Mouse (Mus musculus) heart, embryonic 15.5 days (tissue): ENCODE measurements around the gene Pde9a. TPM values are rescaled to one million over a fixed set of nuclear protein-coding genes. Genes with fewer than 3 reads are reported as not detected.

Experiments used
- ATAC-seq: fragments of 200-750 bp; cut with Nextera tagmentation; replicated peaks from 2 replicates; pipeline ENCODE4 v1.8.0; 2017; ENCODE audit warnings: low read depth, moderate TSS enrichment; ENCODE audit not compliant: insufficient number of reproducible peaks, insufficient read depth, low FRiP score
- H3K27ac ChIP-seq: fragments of 300-500 bp; sonication (generic); 2 replicates; pipeline ENCODE4 v1.5.1; 2015; ENCODE audit warnings: mild to moderate bottlenecking, inconsistent platforms
- H3K27me3 ChIP-seq: fragments of 300-500 bp; sonication (generic); 2 replicates; pipeline ENCODE4 v1.6.1; 2015; ENCODE audit warnings: inconsistent platforms
- H3K36me3 ChIP-seq: fragments of 300-500 bp; sonication (generic); 2 replicates; pipeline ENCODE4 v1.6.1; 2015; ENCODE audit warnings: mild to moderate bottlenecking, inconsistent platforms
- H3K4me1 ChIP-seq: fragments of 300-500 bp; sonication (generic); replicated peaks from 2 replicates; pipeline ENCODE4 v1.6.1; 2015; ENCODE audit warnings: inconsistent platforms
- H3K4me2 ChIP-seq: fragments of 300-500 bp; sonication (generic); 2 replicates; pipeline ENCODE4 v1.6.1; 2015; ENCODE audit warnings: inconsistent platforms, mild to moderate bottlenecking, moderate library complexity
- H3K4me3 ChIP-seq: fragments of 300-500 bp; sonication (generic); 2 replicates; pipeline ENCODE4 v1.5.1; 2015; ENCODE audit warnings: mild to moderate bottlenecking, inconsistent platforms
- H3K9ac ChIP-seq: fragments of 300-500 bp; sonication (generic); 2 replicates; pipeline ENCODE4 v1.6.1; 2015; ENCODE audit warnings: mild to moderate bottlenecking, inconsistent platforms
- H3K9me3 ChIP-seq: fragments of 300-500 bp; sonication (generic); replicated peaks from 2 replicates; pipeline ENCODE4 v1.6.1; 2016; ENCODE audit warnings: inconsistent platforms
- WGBS: fragments of 180-500 bp; shearing (Covaris S2); methylation state at CpG from one replicate; pipeline ENCODE4 v1.1.7; 2015; ENCODE audit warnings: mixed read lengths; 5-methylcytosine and 5-hydroxymethylcytosine counted together
- polyA plus RNA-seq: library from polyadenylated mRNA; unstranded; fragments of >200 nt; fragmentation: Nextera tagmentation; extraction: Ambion mirVana; gene quantifications from 2 replicates; pipeline ENCODE4 v1.2.1, GENCODE M21; 2015

Gene Pde9a
- polyA plus RNA-seq, 1 experiment from 2014 or later = 7.4 TPM

DNA sequence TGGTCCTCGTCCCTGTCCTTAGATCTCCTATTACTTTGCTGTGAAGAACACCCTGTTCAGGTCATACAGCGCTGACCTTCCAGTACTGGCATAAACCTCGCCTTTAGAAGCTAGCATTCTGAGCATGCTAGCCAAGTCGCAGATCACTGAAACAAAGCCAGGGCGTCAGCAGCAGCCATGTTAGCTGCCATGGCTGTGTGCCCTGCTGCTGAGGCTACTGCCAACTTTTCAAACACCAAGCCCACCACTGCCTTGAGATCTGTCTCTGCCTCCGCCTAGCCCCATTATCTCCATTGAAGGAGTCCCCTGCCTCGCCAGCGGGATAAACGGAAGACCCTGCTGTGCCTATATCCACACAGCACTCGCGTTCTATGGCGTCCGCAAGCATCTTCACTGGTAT lies 25.4 kb upstream of the Pde9a start:
- Histone ChIP-seq H3K4me3 (no peak overlapping the region), H3K9ac (no peak overlapping the region), H3K4me2 (no peak overlapping the region), H3K4me1 (no peaks in the 10 kb centered on the region), H3K27ac (no peak overlapping the region), H3K36me3 (no peaks in the 10 kb centered on the region), H3K9me3 (no peaks in the 10 kb centered on the region), H3K27me3 (no peaks in the 10 kb centered on the region)
- no peak for ATAC-seq
- 79% methylated on average over 13 of the region's 13 CpGs for WGBS

DNA sequence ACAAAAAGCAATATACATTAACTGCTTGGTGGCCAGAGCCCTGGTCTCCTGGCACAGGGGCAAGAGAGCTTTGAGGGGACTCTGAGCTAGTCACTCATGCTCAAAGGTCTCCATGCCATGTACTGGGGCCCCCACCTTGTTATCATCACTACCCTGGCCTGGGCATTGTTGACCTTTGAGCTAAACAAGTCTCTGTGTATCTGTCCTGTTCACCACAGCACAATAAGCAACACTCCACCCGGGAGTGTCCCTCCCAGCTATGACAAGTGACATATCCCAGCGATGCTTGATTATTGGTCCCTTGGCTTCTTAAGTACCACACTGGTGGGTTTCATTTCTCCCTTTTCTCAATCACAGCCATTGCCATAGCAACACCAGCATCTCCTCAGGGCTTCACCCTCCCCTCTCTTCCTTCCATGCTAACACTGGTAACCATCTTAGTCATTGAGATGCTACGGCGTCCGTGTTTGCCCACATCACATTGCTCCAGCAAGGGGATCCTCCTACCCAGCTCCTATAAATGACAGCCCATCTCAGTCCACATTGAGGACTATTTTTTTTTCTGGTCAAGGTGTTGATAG lies 20.3 kb upstream of the Pde9a start:
- H3K4me1 ChIP-seq = no peaks in the 10 kb centered on the region
- H3K9ac ChIP-seq = no peak overlapping the region
- no peaks in the 10 kb centered on the region for H3K9me3 ChIP-seq
- no peak overlapping the region for H3K4me2 ChIP-seq
- H3K4me3 ChIP-seq = no peak overlapping the region
- no peak for ATAC-seq
- H3K27me3 ChIP-seq = no peaks in the 10 kb centered on the region
- WGBS = 74% methylated on average over 5 of the region's 5 CpGs
- no peak overlapping the region for H3K27ac ChIP-seq
- H3K36me3 ChIP-seq = no peaks in the 10 kb centered on the region

DNA sequence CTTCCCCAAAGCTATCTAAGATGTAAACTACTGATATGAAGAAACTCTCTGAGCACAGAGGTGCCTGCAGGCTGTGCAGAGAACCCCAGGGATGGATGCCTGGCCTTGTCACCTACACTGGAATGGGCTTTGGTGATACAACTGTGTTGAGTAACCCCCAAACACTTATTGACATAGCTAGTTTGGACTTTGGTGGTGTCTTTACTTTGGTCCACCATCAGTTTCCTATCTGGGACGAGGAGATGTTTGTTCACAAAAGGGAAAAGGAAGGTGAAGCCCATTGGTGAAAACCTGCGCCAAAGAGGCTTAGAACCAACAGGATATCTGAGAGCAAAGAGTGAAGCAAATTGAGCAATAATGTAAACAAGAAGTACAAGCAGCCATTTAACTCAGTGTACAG lies 15.8 kb upstream of the Pde9a start:
- no peak overlapping the region for H3K4me3 ChIP-seq
- no peak for ATAC-seq
- no peak overlapping the region for H3K4me2 ChIP-seq
- WGBS = 75% methylated on average over 2 of the region's 2 CpGs
- H3K9me3 ChIP-seq = no peaks in the 10 kb centered on the region
- H3K9ac ChIP-seq = no peak overlapping the region
- H3K27ac ChIP-seq = no peak overlapping the region
- no peaks in the 10 kb centered on the region for H3K36me3 ChIP-seq
- no peaks in the 10 kb centered on the region for H3K4me1 ChIP-seq
- H3K27me3 ChIP-seq = no peaks in the 10 kb centered on the region

DNA sequence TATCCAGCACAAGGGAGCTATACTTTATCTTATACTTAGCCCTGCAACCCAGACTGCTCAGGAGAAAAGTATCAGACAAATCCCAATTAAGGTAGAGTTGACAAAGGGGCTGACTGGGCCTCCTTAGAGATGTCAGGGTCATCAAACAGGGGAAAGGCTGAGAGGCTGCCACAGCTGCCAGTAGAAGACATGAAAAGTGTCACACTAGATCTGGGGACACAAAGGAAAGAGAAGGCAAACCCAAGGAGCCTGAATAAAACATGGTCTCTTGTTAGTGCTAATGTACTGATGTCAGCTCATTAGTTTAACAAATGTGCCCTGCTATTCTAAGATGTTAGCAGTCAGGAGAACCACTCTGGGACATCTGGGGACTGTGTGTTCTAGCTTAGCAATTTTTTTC lies 15.1 kb upstream of the Pde9a start:
- Histone ChIP-seq H3K27ac (no peak overlapping the region), H3K9me3 (no peaks in the 10 kb centered on the region), H3K9ac (no peak overlapping the region), H3K4me2 (no peak overlapping the region), H3K36me3 (no peaks in the 10 kb centered on the region), H3K4me1 (no peaks in the 10 kb centered on the region), H3K27me3 (no peaks in the 10 kb centered on the region), H3K4me3 (no peak overlapping the region)
- no peak for ATAC-seq

DNA sequence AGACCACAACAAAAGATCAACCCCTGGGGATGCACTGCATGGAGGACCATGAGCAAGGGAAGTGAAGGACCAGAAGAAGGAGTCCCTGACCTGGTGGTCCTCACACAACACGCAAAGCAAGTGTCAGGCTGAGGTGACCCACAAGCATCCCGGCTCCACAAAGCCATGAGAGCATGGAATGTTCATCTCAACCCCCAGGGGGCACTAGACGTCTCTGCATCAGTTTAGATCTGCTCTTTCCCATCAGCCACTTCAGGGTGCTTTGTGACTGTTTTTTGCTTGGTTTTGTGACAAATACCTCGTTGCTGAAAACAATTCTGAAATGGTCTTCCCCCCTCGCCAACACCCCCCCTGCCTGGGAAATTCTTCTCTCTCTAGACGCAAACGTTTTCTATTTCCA lies 8.0 kb upstream of the Pde9a start:
- Histone ChIP-seq H3K9me3 (no peaks in the 10 kb centered on the region), H3K36me3 (no peaks in the 10 kb centered on the region), H3K4me1 (no peaks in the 10 kb centered on the region), H3K9ac (no peak overlapping the region), H3K4me3 (no peak overlapping the region), H3K27ac (no peak overlapping the region), H3K27me3 (peaks cover 3% of the 10 kb centered on the region; the same call in 1 of the 2 replicates), H3K4me2 (peak overlapping the region; percentile 37)
- no peak for ATAC-seq
- WGBS = 13% methylated on average over 7 of the region's 7 CpGs

DNA sequence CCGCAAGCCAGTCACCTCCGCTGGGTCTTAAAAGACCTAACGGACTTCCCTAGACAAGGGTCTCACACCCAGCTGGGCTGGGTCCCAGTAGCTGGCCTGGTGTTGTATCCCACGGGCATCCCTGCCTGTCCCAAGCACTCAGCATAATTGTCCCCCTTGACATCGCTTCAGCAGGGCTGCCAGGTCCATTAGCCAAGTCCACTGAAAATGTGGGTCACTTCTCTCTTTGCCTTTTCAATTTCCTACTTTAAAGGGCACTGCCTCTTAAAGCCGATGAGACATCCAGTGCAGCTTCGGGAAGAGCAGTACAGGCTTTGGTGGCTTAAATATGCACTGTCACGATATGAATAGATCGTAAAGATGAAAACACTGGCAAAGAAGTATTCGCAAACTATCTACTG lies 7.6 kb upstream of the Pde9a start:
- H3K4me2 ChIP-seq = peak overlapping the region; percentile 37
- no peaks in the 10 kb centered on the region for H3K36me3 ChIP-seq
- peaks cover 3% of the 10 kb centered on the region; the same call in 1 of the 2 replicates for H3K27me3 ChIP-seq
- no peak overlapping the region for H3K4me3 ChIP-seq
- H3K4me1 ChIP-seq = no peaks in the 10 kb centered on the region
- no peak overlapping the region for H3K9ac ChIP-seq
- no peaks in the 10 kb centered on the region for H3K9me3 ChIP-seq
- 69% methylated on average over 10 of the region's 10 CpGs for WGBS
- H3K27ac ChIP-seq = no peak overlapping the region
- no peak for ATAC-seq

DNA sequence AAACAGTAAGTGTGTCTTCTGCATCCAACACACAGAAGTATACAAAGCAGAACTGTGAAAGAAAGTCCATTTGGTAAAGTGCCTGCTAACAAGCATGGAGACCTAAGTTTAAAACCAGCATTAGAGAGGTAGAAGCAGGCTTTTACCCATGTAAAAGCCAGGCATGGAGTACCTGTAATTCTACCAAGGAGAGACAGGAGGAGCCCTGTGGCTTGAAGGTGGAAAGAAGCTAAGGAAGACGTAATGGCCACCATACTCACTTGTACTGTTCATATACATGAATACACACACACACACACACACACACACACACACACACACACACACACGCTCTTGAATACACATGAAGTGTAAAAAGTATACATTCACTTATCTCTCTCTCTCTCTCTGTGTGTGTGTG lies 6.9 kb upstream of the Pde9a start:
- no peak for ATAC-seq
- WGBS = 59% methylated on average over 2 of the region's 2 CpGs

DNA sequence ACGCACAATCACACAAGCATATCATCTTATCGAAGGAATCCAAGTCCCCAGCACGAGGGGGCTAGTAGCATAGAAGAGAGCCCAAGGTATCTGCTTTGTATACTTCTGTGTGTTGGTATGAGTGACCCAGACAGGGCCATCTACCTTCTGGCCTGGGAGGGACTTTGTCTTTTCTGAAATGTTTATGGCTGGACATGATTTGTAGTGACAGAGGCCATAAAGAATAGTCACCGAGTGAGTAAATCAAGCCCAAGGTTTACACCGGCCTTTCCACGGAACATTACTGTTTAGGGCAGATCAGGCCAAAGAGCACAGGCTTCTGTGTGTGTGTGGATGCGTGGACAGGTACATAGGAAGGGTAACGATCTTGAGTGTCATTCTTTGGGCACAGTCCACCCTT lies 6.1 kb upstream of the Pde9a start:
- peaks cover 4% of the 10 kb centered on the region; the same call in 1 of the 2 replicates for H3K4me1 ChIP-seq
- H3K9me3 ChIP-seq = no peaks in the 10 kb centered on the region
- H3K27me3 ChIP-seq = peaks cover 3% of the 10 kb centered on the region; the same call in 1 of the 2 replicates
- no peak overlapping the region for H3K27ac ChIP-seq
- H3K4me2 ChIP-seq = no peak overlapping the region
- 81% methylated on average over 8 of the region's 8 CpGs for WGBS
- H3K36me3 ChIP-seq = no peaks in the 10 kb centered on the region
- no peak overlapping the region for H3K9ac ChIP-seq
- H3K4me3 ChIP-seq = no peak overlapping the region
- ATAC-seq = no peak

More for the DNA sequence above, 6.9 kb upstream of the Pde9a start:
- Histone ChIP-seq H3K4me1 (no peaks in the 10 kb centered on the region), H3K9ac (no peak overlapping the region), H3K27ac (no peak overlapping the region), H3K36me3 (no peaks in the 10 kb centered on the region), H3K4me3 (no peak overlapping the region), H3K4me2 (no peak overlapping the region), H3K27me3 (peaks cover 3% of the 10 kb centered on the region; the same call in 1 of the 2 replicates), H3K9me3 (no peaks in the 10 kb centered on the region)

DNA sequence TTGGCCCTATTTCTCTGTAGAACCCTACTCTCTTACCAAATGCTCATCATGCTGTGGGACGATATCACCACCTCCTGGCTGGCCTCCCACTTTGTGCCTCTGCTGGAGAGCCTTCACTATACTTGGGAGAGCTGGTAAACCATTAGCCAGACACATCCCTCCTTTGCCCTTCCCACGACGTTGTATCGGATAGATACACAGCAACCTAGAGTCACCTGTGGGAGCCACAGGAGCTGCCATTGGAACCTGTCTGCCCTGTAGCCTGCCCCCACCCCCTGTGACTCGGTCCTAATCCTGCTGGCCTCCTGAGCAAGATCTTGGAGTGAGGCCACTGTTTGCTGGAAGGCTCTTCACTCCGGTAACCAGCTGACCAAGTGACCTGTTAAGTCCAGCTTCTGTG lies 2.7 kb upstream of the Pde9a start:
- 68% methylated on average over 6 of the region's 6 CpGs for WGBS
- Histone ChIP-seq H3K4me1 (peaks cover 19% of the 10 kb centered on the region), H3K4me3 (no peak overlapping the region), H3K27ac (no peak overlapping the region), H3K4me2 (no peak overlapping the region), H3K9ac (no peak overlapping the region), H3K36me3 (no peaks in the 10 kb centered on the region), H3K9me3 (no peaks in the 10 kb centered on the region), H3K27me3 (peaks cover 26% of the 10 kb centered on the region)
- ATAC-seq = no peak

DNA sequence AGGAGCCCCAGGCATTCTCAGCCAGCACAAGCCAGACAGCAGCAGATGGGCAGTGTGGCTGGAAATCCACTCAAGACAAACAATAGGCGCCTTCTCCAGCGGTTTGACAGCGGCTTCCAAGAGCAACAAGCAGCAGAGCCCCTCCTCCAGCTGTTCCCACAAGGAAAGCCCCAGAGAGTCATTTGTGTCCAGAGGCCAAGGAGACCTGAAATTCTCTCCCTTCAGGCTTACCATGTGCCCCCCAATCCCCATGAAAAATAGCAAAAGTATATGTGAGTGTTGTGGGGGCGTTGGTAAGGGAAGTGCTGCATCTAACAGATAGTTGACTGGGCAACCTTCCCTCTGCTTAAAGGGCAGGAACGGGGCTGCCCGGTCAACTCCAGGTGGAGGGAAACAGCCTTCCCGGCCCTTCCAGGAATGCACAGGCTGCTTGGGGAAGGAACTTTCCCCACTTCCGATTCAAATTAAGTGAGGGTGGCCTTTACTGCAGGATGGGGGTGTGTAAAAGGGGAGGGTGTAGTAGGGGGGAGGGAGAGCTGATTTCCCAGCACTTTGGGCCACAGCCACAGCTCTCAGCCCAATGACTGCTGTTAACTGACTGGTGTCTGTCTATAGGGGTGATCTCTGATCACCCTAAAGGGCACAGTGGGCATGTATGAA lies 912 bp upstream of the Pde9a start:
- WGBS = 19% methylated on average over 8 of the region's 8 CpGs
- no peaks in the 10 kb centered on the region for H3K36me3 ChIP-seq
- peak; percentile 47 for ATAC-seq
- H3K4me3 ChIP-seq = no peak overlapping the region
- H3K27me3 ChIP-seq = peaks cover 36% of the 10 kb centered on the region
- H3K9ac ChIP-seq = no peak overlapping the region
- no peaks in the 10 kb centered on the region for H3K9me3 ChIP-seq
- H3K4me2 ChIP-seq = peak overlapping the region; percentile 97
- peaks cover 30% of the 10 kb centered on the region for H3K4me1 ChIP-seq
- peak overlapping the region; percentile 58 for H3K27ac ChIP-seq

DNA sequence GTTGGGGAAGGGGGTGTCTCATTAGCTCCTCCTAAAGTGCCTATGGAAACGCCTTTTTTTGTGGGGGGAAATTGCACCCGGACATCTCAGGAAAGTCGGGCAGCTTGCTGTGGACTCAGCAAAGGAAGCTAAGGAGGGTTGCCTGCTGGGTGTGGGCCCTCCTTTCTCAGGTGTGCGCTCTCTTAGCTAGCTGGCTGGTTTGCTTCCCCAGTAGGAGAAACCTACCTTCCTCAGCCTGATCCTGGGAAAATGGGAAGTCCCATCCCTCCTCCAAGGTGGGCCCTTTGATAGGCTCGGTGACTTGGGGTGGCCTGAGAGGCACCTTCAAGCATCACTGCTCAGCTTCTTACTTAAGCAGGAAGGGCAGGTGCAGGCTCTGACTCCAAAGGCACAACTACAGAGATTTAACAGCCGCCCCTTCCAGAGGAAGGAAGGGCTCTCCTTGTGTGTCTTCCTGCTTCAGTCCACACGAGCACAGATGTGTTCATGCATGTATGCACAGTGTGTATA lies 811 bp downstream of the Pde9a start:
- 26% methylated on average over 7 of the region's 7 CpGs for WGBS
- ATAC-seq = no peak
- Histone ChIP-seq H3K4me3 (peak overlapping the region; percentile 72), H3K4me1 (peaks cover 30% of the 10 kb centered on the region), H3K27me3 (peaks cover 36% of the 10 kb centered on the region), H3K36me3 (no peaks in the 10 kb centered on the region), H3K9me3 (no peaks in the 10 kb centered on the region), H3K9ac (peak overlapping the region; percentile 77), H3K27ac (no peak overlapping the region), H3K4me2 (peak overlapping the region; percentile 97)
